Mouse (Mus musculus): Measurements from ENCODE around the gene Dpm2.
A peak's percentile ranks its signal among the peaks of the same experiment; 100 is the strongest.

Gene Dpm2

GRCm38 (mm10) chr2:32547964-32548739 is 22.5 kb upstream of the Dpm2 start:
- no peak for DNase-seq

- DNase-seq, result no peak
Measured at GRCm38 (mm10) chr2:32549171-32549570, 21.5 kb upstream of the Dpm2 start.

- no peak for DNase-seq
Measured at GRCm38 (mm10) chr2:32549764-32550163, 20.9 kb upstream of the Dpm2 start.

GRCm38 (mm10) chr2:32551236-32551635 is 19.4 kb upstream of the Dpm2 start:
- DNase-seq, result no peak

GRCm38 (mm10) chr2:32553592-32554148 is 17.0 kb upstream of the Dpm2 start:
- no peak for DNase-seq

- no peak for DNase-seq
Measured at GRCm38 (mm10) chr2:32555484-32555883, 15.2 kb upstream of the Dpm2 start.

- no peak for DNase-seq
Measured at GRCm38 (mm10) chr2:32556019-32556418, 14.6 kb upstream of the Dpm2 start.

GRCm38 (mm10) chr2:32559570-32559969 is 11.1 kb upstream of the Dpm2 start:
- no peak for DNase-seq

GRCm38 (mm10) chr2:32566536-32567063 is 4.1 kb upstream of the Dpm2 start:
- peak; percentile 83 for DNase-seq

- peak; percentile 63 for DNase-seq
Measured at GRCm38 (mm10) chr2:32568149-32568548, 2.5 kb upstream of the Dpm2 start.

- peak; percentile 53 for DNase-seq
Measured at GRCm38 (mm10) chr2:32568941-32569340, 1.7 kb upstream of the Dpm2 start.

GRCm38 (mm10) chr2:32572196-32572595 is 1.5 kb downstream of the Dpm2 start:
- DNase-seq, result peak; percentile 53

- DNase-seq, result no peak
Measured at GRCm38 (mm10) chr2:32574497-32574896, 3.8 kb downstream of the Dpm2 start, which contains the start of gene Pip5kl1. Gene Pip5kl1 (plus strand): TSS chr2:32574797.

GRCm38 (mm10) chr2:32574901-32575585 is 4.4 kb downstream of the Dpm2 start:
- peak; percentile 88 for DNase-seq

- DNase-seq, result peak; percentile 83
Measured at GRCm38 (mm10) chr2:32575586-32576160, 5.0 kb downstream of the Dpm2 start, which contains the start of gene 9430097D07Rik. Gene 9430097D07Rik (minus strand): TSS chr2:32575684.

- DNase-seq, result peak; percentile 43
Measured at GRCm38 (mm10) chr2:32576532-32576931, 5.9 kb downstream of the Dpm2 start.

GRCm38 (mm10) chr2:32578146-32579046 is 7.7 kb downstream of the Dpm2 start:
- DNase-seq, result peak; percentile 64

- peak; percentile 85 for DNase-seq
Measured at GRCm38 (mm10) chr2:32581450-32582095, 10.9 kb downstream of the Dpm2 start.

- DNase-seq, result peak; percentile 95
Measured at GRCm38 (mm10) chr2:32582830-32583799, 12.5 kb downstream of the Dpm2 start.

GRCm38 (mm10) chr2:32585149-32585714 is 14.6 kb downstream of the Dpm2 start:
- DNase-seq, result no peak

All from cerebellum, adult 9-10 months (tissue).